Mouse (Mus musculus): ENCODE measurements around the gene Lce1d. TPM values are rescaled to one million over a fixed set of nuclear protein-coding genes. Genes with fewer than 3 reads are reported as not detected.
"Not testable (repeated sequence)": the region's sequence is repeated elsewhere in the genome, so short reads cannot be mapped to it uniquely, and the experiment has no call there.

Gene Lce1d
- polyA plus RNA-seq (2014; fragmentation: Nextera tagmentation; extraction: Ambion mirVana): not detected in 2 replicates

DNA sequence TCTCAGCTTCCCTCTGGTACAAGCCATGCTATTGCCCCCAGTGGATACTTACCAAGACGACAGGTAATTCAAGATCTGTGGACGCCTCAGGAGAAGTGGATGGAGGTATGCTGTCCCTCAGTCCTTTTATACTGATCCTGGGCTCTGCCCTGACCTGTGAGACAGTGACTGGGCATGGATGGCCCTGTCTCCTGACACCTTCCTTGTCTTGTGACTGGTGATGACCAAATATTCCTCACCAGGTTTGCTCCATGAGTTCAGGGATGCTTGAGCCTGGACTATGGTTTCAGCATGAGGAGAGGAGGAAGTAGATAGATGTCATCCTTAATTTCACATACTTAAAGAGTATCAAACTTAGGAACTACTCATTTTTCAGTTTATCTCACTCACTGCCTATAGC lies at the start of gene Lce1d:
Gene Lce1d (minus strand): TSS at position 101 of the 400 bp plus-strand sequence.
- Histone ChIP-seq H3K4me1 (replicated peaks; ENCODE audit: control insufficient read depth, insufficient read depth, low read length) (no peaks in the 10 kb centered on the region), H3K9me3 (ENCODE audit: control insufficient read depth, low read length) (no peaks in the 10 kb centered on the region), H3K36me3 (ENCODE audit: control insufficient read depth, insufficient read depth, low read length) (no peaks in the 10 kb centered on the region), H3K4me3 (ENCODE audit: low read depth, low read length) (no peak within 1 kb of the TSS), H3K4me2 (ENCODE audit: low read length) (no peak within 1 kb of the TSS), H3K9ac (ENCODE audit: low read length) (no peak within 1 kb of the TSS), H3K27me3 (replicated peaks; ENCODE audit: control insufficient read depth, insufficient read depth, low read length) (no peaks in the 10 kb centered on the region), H3K27ac (ENCODE audit: low read depth) (no peak within 1 kb of the TSS)
- DNase-seq (ENCODE audit: low spot score): no peak
- 56% methylated on average over 2 of the region's 2 CpGs for WGBS
- no peak for ATAC-seq (replicated peaks; ENCODE audit: low FRiP score, low TSS enrichment, low read depth)

DNA sequence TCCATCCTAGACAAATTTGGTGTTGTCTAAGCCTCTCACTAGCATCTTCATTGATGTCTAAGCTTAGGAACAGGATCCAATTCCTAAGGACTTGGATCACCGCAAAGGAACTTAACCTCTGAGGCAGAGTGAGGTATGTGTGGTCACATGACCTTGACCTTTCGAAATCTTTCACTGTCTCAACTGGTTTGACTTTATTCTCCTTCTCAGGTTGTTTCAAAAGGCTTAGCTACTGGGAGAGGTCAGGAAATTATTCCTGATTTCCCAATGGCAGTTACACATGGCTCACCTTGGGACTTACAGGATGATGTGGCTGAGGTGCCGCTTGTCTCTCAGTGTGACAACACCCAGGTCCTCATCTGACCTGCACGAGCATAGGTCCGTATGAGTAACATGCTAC lies 35.6 kb upstream of the Lce1d start:
- Histone ChIP-seq H3K4me2 (ENCODE audit: low read length) (no peak overlapping the region), H3K4me3 (ENCODE audit: low read depth, low read length) (no peak overlapping the region), H3K9me3 (ENCODE audit: control insufficient read depth, low read length) (no peaks in the 10 kb centered on the region), H3K27ac (ENCODE audit: low read depth) (no peak overlapping the region), H3K27me3 (replicated peaks; ENCODE audit: control insufficient read depth, insufficient read depth, low read length) (no peaks in the 10 kb centered on the region), H3K9ac (ENCODE audit: low read length) (no peak overlapping the region), H3K36me3 (ENCODE audit: control insufficient read depth, insufficient read depth, low read length) (no peaks in the 10 kb centered on the region), H3K4me1 (replicated peaks; ENCODE audit: control insufficient read depth, insufficient read depth, low read length) (no peaks in the 10 kb centered on the region)
- DNase-seq (ENCODE audit: low spot score) (no peak), ATAC-seq (replicated peaks; ENCODE audit: low FRiP score, low TSS enrichment, low read depth) (no peak)
- 88% methylated on average over 5 of the region's 5 CpGs for WGBS

GRCm38 (mm10) chr3:92720250-92720649 lies 33.2 kb upstream of the Lce1d start, which contains the start of gene Lce1f:
TSS of gene Lce1f (minus strand) at chr3:92720350.
- DNase-seq (ENCODE audit: low spot score) (no peak), ATAC-seq (replicated peaks; ENCODE audit: low FRiP score, low TSS enrichment, low read depth) (no peak)
- Histone ChIP-seq H3K4me1 (replicated peaks; ENCODE audit: control insufficient read depth, insufficient read depth, low read length) (no peaks in the 10 kb centered on the region), H3K36me3 (ENCODE audit: control insufficient read depth, insufficient read depth, low read length) (no peaks in the 10 kb centered on the region), H3K4me3 (ENCODE audit: low read depth, low read length) (no peak within 1 kb of the TSS), H3K9ac (ENCODE audit: low read length) (no peak within 1 kb of the TSS), H3K9me3 (ENCODE audit: control insufficient read depth, low read length) (no peaks in the 10 kb centered on the region), H3K27ac (ENCODE audit: low read depth) (no peak within 1 kb of the TSS), H3K27me3 (replicated peaks; ENCODE audit: control insufficient read depth, insufficient read depth, low read length) (no peaks in the 10 kb centered on the region), H3K4me2 (ENCODE audit: low read length) (no peak within 1 kb of the TSS)
- 76% methylated on average over 3 of the region's 3 CpGs for WGBS

DNA sequence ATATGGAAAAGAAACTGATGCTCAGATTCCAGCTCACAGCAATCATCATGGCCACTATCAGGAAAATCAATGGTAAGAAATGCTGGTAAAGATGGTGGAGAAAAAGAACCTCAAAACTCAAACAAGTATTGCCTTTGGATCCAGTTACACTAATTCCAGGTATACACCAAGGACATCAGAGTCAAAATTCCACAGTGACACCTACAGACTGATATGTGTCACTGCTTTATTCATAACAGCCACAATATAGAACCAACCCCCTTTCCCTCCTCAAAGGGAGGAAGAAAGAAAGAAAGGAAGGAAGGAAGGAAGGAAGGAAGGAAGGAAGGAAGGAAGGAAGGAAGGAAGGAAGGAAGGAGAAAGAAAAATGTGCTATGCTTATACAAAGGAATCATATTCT lies 28.1 kb upstream of the Lce1d start:
- no peaks in the 10 kb centered on the region for H3K36me3 ChIP-seq (ENCODE audit: control insufficient read depth, insufficient read depth, low read length)
- no peaks in the 10 kb centered on the region for H3K4me1 ChIP-seq (replicated peaks; ENCODE audit: control insufficient read depth, insufficient read depth, low read length)
- H3K9me3 ChIP-seq (ENCODE audit: control insufficient read depth, low read length): no peaks in the 10 kb centered on the region
- H3K4me2 ChIP-seq (ENCODE audit: low read length): no peak overlapping the region
- ATAC-seq (replicated peaks; ENCODE audit: low FRiP score, low TSS enrichment, low read depth) (no peak), DNase-seq (ENCODE audit: low spot score) (no peak)
- H3K9ac ChIP-seq (ENCODE audit: low read length): no peak overlapping the region
- H3K27ac ChIP-seq (ENCODE audit: low read depth): no peak overlapping the region
- no peak overlapping the region for H3K4me3 ChIP-seq (ENCODE audit: low read depth, low read length)
- no peaks in the 10 kb centered on the region for H3K27me3 ChIP-seq (replicated peaks; ENCODE audit: control insufficient read depth, insufficient read depth, low read length)

GRCm38 (mm10) chr3:92708974-92709373 lies 22.0 kb upstream of the Lce1d start, which contains the start of gene Lce1e:
TSS of gene Lce1e (minus strand) at chr3:92709074.
- no peak within 1 kb of the TSS for H3K9ac ChIP-seq (ENCODE audit: low read length)

GRCm38 (mm10) chr3:92694613-92695012 lies 7.6 kb upstream of the Lce1d start:
- Histone ChIP-seq H3K27me3 (replicated peaks; ENCODE audit: control insufficient read depth, insufficient read depth, low read length) (no peaks in the 10 kb centered on the region), H3K4me1 (replicated peaks; ENCODE audit: control insufficient read depth, insufficient read depth, low read length) (no peaks in the 10 kb centered on the region), H3K9me3 (ENCODE audit: control insufficient read depth, low read length) (no peaks in the 10 kb centered on the region), H3K36me3 (ENCODE audit: control insufficient read depth, insufficient read depth, low read length) (no peaks in the 10 kb centered on the region), H3K27ac (ENCODE audit: low read depth) (no peak overlapping the region), H3K4me3 (ENCODE audit: low read depth, low read length) (no peak overlapping the region), H3K9ac (ENCODE audit: low read length) (no peak overlapping the region), H3K4me2 (ENCODE audit: low read length) (no peak overlapping the region)
- no peak for DNase-seq (ENCODE audit: low spot score)
- 50% methylated on average over 1 of the region's 1 CpGs for WGBS
- ATAC-seq (replicated peaks; ENCODE audit: low FRiP score, low TSS enrichment, low read depth): no peak

More at GRCm38 (mm10) chr3:92708974-92709373, 22.0 kb upstream of the Lce1d start, which contains the start of gene Lce1e:
- H3K36me3 ChIP-seq (ENCODE audit: control insufficient read depth, insufficient read depth, low read length): no peaks in the 10 kb centered on the region
- no peaks in the 10 kb centered on the region for H3K27me3 ChIP-seq (replicated peaks; ENCODE audit: control insufficient read depth, insufficient read depth, low read length)
- H3K27ac ChIP-seq (ENCODE audit: low read depth): no peak within 1 kb of the TSS
- no peak within 1 kb of the TSS for H3K4me3 ChIP-seq (ENCODE audit: low read depth, low read length)
- DNase-seq (ENCODE audit: low spot score): no peak
- H3K4me2 ChIP-seq (ENCODE audit: low read length): no peak within 1 kb of the TSS
- H3K4me1 ChIP-seq (replicated peaks; ENCODE audit: control insufficient read depth, insufficient read depth, low read length): no peaks in the 10 kb centered on the region
- H3K9me3 ChIP-seq (ENCODE audit: control insufficient read depth, low read length): no peaks in the 10 kb centered on the region
- 89% methylated on average over 2 of the region's 2 CpGs for WGBS
- no peak for ATAC-seq (replicated peaks; ENCODE audit: low FRiP score, low TSS enrichment, low read depth)

DNA sequence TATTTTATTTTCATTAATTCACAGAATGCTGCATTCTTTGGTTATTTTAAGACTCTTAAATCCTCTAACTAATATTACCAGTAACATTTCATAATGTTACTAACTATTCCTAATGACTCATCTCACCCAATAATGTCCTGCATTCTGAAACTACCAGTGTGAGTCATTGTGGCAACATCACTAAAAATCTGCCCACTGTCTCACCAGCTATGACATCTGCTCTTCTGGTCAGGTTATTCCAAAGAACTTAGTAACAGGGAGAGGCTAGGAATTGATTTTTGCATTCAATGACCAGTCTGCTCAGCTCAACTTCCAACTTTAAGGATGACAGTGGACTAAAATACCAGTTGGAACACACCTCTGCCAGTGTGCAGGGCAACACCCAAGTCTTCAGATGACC lies 4.7 kb upstream of the Lce1d start:
- no peak overlapping the region for H3K4me2 ChIP-seq (ENCODE audit: low read length)
- no peak for ATAC-seq (replicated peaks; ENCODE audit: low FRiP score, low TSS enrichment, low read depth)

GRCm38 (mm10) chr3:92689154-92689553 lies 2.1 kb upstream of the Lce1d start:
- not testable (repeated sequence) for H3K4me2 ChIP-seq (ENCODE audit: low read length); H3K9me3 ChIP-seq (ENCODE audit: control insufficient read depth, low read length); H3K4me1 ChIP-seq (replicated peaks; ENCODE audit: control insufficient read depth, insufficient read depth, low read length); ATAC-seq (replicated peaks; ENCODE audit: low FRiP score, low TSS enrichment, low read depth); H3K27me3 ChIP-seq (replicated peaks; ENCODE audit: control insufficient read depth, insufficient read depth, low read length); H3K36me3 ChIP-seq (ENCODE audit: control insufficient read depth, insufficient read depth, low read length); DNase-seq (ENCODE audit: low spot score); H3K9ac ChIP-seq (ENCODE audit: low read length); H3K4me3 ChIP-seq (ENCODE audit: low read depth, low read length); H3K27ac ChIP-seq (ENCODE audit: low read depth)
- WGBS: 78% methylated on average over 16 of the region's 16 CpGs

More for the DNA sequence above, 4.7 kb upstream of the Lce1d start:
- Histone ChIP-seq H3K36me3 (ENCODE audit: control insufficient read depth, insufficient read depth, low read length) (no peaks in the 10 kb centered on the region), H3K4me3 (ENCODE audit: low read depth, low read length) (no peak overlapping the region), H3K9me3 (ENCODE audit: control insufficient read depth, low read length) (no peaks in the 10 kb centered on the region), H3K4me1 (replicated peaks; ENCODE audit: control insufficient read depth, insufficient read depth, low read length) (no peaks in the 10 kb centered on the region), H3K9ac (ENCODE audit: low read length) (no peak overlapping the region), H3K27ac (ENCODE audit: low read depth) (no peak overlapping the region), H3K27me3 (replicated peaks; ENCODE audit: control insufficient read depth, insufficient read depth, low read length) (no peaks in the 10 kb centered on the region)
- no peak for DNase-seq (ENCODE audit: low spot score)

- Histone ChIP-seq H3K4me1 (replicated peaks; ENCODE audit: control insufficient read depth, insufficient read depth, low read length) (no peaks in the 10 kb centered on the region), H3K4me2 (ENCODE audit: low read length) (no peak within 1 kb of the TSS), H3K27ac (ENCODE audit: low read depth) (no peak within 1 kb of the TSS), H3K4me3 (ENCODE audit: low read depth, low read length) (no peak within 1 kb of the TSS), H3K9ac (ENCODE audit: low read length) (no peak within 1 kb of the TSS), H3K9me3 (ENCODE audit: control insufficient read depth, low read length) (no peaks in the 10 kb centered on the region), H3K36me3 (ENCODE audit: control insufficient read depth, insufficient read depth, low read length) (no peaks in the 10 kb centered on the region), H3K27me3 (replicated peaks; ENCODE audit: control insufficient read depth, insufficient read depth, low read length) (no peaks in the 10 kb centered on the region)
- 86% methylated on average over 4 of the region's 4 CpGs for WGBS
- DNase-seq (ENCODE audit: low spot score) (no peak), ATAC-seq (replicated peaks; ENCODE audit: low FRiP score, low TSS enrichment, low read depth) (no peak)
These were observed 8.1 kb downstream of the Lce1d start, which contains the start of gene Lce1c for GRCm38 (mm10) chr3:92678947-92679346. TSS of gene Lce1c (plus strand) at chr3:92679247.
